Mouse (Mus musculus): ENCODE measurements around the gene Rasl10b.

DNA sequence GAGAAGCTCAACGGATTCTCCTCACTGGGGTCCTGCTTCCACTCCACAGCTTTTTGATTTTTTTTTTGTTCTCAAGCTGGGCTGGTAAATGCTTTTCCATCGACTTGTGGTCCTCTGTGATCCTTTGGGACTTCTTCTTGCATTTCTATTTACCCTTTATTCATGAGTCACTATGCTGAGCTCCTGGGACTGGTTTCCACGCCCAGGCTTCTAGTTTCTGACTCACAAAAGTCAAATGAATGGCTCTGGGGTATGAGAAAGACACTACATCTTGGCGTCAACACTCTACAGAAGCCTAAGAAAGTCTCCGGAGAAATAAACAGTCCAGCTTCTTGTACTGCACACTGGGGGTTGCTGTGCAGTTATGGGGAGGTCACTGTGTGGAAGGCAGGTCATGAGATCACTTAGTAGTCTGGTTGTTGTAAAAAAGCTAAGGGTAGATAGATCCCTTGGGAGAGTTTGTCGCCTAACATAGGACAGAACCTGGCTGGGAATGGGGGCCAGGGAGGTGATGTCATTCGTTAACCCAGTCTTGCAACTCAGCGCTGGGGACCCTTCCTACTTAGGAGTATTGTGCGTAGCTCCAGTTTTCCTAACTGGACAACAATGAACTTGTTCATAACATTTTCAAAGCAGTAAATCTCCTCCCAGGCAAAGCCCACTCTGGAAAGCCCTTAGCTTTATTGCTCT, 49.1 kb downstream of the Rasl10b start:
- TF ChIP-seq CTCF (IDR thresholded peaks at IDR 0.05; ENCODE audit: low read depth): no peak
- no peak for TF ChIP-seq EP300 (IDR thresholded peaks at IDR 0.05; ENCODE audit: low read depth)
